Mouse (Mus musculus) gastrocnemius, postnatal 4 days (tissue): ENCODE results near the gene Slco2a1. TPM values are rescaled to one million over a fixed set of nuclear protein-coding genes. Genes with fewer than 3 reads are reported as not detected.

ENCODE experiments used
- DNase-seq, 2 experiments: peaks; one replicate each; pipeline ENCODE4 v3.0.0; 2021 to 2022; ENCODE audit warnings: low spot score in 2 of 2, mixed read lengths in 2 of 2
- total RNA-seq, 2 experiments: library from RNA; stranded (reverse); gene quantifications; 2 replicates each; pipeline ENCODE4 v1.2.3; 2021

Gene Slco2a1
- total RNA-seq, 2 experiments from 2014 or later: 0.93 to 1.9 TPM

GRCm38 (mm10) chr9:102981791-102982190 lies 6.7 kb upstream of the Slco2a1 start:
- no peak for DNase-seq

DNA sequence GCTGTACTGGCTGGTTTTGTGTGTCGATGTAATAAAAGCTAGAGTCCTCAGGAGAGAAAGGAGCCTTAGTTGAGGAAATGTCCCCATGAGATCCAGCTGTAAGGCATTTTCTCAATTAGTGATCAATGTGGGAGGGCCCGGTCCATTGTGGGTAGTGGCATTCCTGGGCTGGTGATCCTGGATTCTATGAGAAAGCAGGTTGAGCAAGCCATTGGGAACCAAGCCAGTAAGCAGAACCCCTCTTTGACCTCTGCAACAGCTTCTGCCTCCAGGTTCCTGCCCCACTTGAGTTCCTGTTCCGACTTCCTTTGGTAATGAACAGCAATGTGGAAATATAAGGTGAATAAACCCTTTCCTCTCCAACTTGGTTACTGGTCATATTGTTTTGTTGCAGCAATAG lies 6.1 kb upstream of the Slco2a1 start:
- DNase-seq: no peak

GRCm38 (mm10) chr9:102985111-102985510 lies 3.4 kb upstream of the Slco2a1 start:
- DNase-seq: no peak

DNA sequence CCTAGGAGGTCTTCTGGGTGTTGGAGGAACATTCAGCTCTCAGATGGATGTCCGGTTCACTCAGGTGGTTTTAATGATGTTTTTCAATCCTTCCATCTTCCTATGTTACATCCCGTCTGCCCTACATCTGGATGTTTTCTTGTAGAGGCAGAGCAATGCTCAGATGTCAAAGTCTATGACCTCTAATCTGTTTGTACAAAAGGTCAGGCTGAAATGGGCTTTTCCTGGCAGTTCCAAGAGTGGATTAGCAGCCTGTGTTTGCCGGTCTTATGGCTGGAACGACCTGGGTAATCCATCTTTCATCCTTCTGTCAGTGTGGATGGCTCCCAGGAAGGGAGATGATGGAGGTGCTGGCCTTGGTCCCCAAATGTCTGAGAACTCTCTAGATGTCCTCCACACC lies 2.6 kb upstream of the Slco2a1 start:
- no peak for DNase-seq

DNA sequence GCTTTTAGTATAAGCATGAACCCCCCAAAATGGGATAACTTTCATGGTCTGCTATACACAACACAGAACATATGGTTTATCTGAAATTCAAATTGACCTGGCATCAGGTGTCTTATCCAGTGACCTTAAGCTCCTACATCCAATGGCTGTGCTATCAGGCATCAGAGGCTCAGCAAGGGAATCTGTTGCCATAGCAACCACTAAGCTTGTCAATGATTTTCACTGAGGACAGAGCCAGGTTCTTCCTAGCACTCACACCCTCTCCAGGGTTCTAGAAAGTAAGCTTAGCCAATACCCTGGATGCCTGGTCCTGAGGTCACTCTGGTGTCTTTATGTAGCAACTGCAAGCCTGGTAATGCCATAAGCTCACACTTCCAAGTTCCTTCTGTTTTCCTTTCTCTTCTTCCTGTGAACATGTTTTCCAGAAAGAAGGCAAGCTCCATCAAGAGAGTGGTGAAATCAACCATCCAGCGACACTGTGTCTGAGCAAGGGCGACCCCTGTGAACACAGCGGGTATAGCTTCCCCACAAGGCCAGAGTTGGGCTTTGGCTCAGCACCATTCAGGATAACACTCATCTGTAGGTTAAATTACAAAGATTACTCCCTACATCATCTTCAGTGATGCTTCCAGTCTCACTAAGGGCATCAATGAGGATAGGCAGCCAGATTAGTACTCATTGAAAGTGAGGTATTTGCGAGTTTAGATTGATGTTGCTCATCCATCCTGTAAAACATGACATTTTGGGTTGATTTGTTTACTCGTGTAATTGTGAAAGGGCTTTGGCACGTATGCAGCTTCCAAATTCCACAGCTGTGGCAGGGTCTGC lies 2.0 kb downstream of the Slco2a1 start:
- DNase-seq: no peak

DNA sequence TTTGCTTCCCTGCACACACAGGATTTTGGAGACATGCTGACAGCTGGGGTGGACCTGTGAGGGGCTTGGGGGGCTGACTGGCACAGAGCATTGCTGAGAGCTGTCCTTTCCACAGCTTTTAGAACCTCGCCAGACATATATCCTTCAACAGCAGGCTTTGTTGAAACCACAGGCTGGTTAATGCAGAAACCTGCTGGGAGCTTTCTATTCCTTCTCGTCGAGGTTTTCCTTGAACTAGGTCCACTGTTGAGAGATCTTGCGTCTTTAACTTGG lies 2.6 kb downstream of the Slco2a1 start:
- no peak for DNase-seq

DNA sequence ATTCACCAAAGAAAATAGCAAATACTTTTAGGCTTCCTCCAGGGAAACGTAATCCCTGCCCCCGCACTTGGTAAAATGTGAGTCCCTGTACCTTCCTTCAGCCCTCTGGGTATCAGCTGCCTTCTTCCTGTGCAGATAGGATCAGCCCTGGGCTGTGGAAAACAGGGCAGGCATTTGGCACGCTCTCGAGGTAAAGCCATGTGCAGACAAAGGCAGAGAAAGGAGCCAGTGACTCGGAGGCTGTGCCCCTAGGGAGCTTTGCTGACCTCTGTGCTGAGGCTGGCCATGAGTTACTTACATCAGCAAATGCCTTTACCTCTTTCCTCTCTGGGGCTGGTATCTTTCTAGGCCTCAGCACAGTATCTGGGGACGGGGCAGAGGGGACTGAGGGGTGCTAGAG lies 4.4 kb downstream of the Slco2a1 start:
- DNase-seq: no peak

DNA sequence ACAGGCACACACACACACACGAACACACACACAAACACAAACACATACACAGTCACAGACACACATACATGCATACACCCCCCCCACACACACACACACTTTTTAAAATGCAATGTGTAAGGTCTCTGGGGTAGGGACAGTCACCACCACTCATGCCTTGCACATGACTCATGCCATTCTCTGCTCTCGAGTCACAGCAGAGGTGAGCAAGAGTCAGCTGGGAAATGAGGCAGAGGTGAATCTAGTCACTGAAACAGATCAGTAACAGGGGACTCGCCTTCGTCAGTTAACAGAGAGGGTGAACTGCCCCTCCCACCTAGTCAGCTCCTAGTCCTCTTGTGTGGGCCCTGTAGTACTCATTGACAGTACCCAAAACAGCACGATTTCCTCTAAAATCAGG lies 5.3 kb downstream of the Slco2a1 start:
- no peak for DNase-seq

DNA sequence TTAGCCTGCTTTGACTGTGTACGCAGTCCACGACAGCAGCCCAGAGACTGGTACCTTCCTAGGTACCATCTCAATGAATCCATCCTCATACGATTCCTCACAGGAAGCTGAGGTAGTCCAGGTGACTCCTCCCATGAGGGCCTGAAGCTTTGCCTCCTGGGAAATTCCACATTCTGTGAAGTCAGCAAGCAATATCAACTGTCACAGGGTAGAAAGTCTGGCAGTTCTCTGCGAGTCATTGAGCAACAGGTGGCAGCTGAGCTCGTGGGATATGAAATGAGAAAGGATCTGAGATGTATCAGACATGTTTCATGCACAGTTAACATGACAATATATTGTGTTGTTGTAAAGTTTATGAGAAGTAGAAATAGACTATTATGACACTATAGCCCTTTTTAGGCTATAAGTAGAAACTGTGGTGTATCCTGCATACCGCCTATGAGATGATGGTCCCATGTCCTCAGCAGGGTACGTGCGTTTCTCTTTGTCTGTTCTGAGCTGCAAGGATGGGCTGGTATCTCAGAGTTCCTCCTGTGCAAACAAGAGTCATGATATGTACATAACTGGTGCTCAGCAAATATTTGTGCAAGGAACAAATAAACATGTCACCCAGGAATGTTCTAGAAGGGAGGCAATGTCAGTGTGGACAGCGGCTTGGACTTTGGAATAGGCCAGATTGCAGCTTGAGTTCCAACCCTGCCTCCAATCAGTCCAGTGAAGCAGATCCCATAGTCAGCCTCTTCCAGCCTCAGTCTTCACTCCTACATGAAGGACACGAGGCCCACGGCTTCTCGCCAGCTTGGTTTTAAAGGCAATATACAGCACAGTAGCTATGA lies 7.5 kb downstream of the Slco2a1 start:
- DNase-seq: no peak

DNA sequence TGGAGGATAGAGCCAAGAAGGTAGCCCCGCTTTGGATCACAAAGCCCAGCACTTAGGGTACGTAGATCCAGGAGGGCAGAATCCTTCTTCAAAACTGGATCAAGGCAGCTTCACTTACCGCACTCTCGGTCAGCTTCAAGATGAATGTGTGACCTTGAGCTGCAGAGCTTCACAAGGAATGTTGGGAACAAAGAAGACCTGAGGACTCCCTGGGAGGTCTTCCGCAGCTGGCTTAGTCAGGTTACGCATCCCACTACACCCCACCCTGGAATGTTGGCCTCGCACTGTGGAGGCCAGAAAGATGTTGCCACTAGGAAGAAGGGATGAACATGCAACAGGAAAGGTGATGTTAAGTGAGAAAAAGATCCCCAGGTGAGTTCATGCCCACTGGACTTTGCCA lies 11.9 kb downstream of the Slco2a1 start:
- no peak for DNase-seq

- no peak for DNase-seq
These were observed 15.8 kb downstream of the Slco2a1 start for GRCm38 (mm10) chr9:103004343-103004742.

DNA sequence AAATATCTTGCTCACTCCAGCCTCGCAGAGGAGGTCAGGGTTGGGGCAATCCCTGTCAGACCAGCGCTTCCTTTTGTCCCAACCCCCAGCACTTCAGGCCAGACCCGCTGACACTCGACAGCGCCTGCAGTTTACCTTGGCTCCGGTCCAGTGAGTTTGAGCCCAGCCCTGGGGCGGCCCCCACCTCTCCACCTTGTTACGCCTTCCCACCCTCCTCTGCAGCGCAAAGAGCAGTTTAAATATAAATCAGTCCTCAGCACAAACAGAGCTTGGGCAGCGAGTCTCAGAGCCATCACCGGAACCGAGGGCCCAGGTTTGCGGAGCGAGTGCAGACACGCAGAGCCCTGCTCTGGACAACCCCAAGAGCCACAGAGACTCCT lies 19.2 kb downstream of the Slco2a1 start:
- DNase-seq: peak in 1 of 2 experiments; percentile 28

- peak in 1 of 2 experiments; percentile 22 for DNase-seq
These were observed 19.8 kb downstream of the Slco2a1 start for GRCm38 (mm10) chr9:103008079-103008855.

DNA sequence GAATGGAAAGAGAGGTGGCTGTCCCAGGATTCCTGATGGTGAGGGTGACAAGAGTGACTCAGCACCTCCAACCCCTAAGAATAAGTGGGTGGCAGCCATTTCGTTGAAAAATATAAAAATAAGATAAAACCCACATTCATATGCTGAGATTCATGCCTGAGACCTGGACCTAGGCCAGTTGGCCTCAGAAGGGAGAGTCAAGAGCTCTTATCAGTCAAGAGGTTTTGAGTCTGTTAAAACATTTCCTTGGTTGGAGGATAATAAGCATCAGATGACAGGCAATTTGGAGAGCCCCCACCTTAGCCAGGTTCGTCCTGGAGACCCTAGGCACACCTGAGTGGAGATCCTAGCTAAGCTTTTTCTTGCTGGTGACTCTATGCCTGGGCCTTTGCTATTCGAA lies 21.6 kb downstream of the Slco2a1 start:
- no peak for DNase-seq

DNA sequence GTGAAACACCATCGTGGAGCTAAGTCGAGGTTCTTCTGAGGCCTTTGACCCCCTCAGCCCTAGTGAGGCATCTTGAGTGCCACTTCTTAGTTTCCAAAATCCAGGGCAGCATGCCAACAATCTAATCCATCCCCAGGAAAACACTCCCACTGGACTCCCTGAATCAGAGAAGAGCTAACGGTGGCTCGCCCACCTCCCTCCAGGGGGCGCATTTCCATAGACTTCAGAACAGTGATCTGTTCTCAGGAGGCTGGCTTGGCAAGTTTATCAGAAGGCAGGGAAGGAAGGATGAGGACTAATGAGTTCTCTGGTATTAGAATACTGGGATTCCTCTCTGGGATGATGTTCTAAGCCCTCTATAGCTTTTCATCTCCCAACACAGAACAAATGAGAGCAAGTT lies 24.9 kb downstream of the Slco2a1 start:
- DNase-seq: peak; percentile 35 to 51

- DNase-seq: no peak
These were observed 26.2 kb downstream of the Slco2a1 start for GRCm38 (mm10) chr9:103014686-103015085.

- no peak for DNase-seq
These were observed 35.6 kb downstream of the Slco2a1 start for GRCm38 (mm10) chr9:103024116-103024515.

GRCm38 (mm10) chr9:103027150-103027889 lies 38.8 kb downstream of the Slco2a1 start:
- no peak for DNase-seq

DNA sequence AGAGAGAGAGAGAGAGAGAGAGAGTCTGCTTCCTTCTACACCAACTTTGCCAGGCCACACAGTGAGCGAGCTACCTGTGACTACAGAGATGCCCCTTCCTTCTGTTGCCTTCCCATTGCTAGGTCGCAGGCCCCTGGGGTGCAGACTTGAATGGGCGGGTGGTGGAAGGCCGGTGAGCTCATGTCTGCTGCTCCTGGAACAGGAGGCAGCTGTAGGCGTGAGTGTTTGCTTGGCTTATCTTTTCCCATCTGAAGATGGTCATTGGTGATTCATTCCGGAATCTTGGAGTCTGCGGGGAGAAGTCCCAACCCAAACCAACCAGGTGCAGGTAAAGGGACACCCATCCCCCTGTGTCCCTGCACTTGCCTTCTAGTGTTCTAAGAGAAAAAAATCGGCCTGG lies 40.5 kb downstream of the Slco2a1 start:
- DNase-seq: no peak

- no peak for DNase-seq
These were observed 41.5 kb downstream of the Slco2a1 start for GRCm38 (mm10) chr9:103030041-103030440.

DNA sequence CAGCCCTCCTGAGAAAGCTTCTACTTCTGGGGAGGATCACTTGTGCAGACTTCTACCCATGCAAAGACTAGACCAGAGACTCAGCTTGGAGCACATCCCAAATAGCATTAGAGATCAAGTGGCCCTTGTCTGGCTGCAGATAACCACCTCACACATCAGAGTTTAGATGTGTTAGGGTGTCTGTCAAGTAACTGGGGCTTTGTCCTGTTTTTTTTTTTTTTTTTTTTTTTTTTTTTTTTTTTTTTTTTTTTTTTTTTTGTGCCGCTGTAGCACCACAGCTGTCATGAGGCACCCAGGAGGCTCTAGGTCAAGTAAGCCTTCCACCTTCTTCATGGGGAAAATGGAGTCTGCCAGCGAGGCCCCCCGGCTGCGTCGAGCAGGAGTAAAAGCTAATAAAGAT lies 42.7 kb downstream of the Slco2a1 start:
- DNase-seq: no peak
